Mouse (Mus musculus) ES-Bruce4 (cell line): ENCODE results near the gene Clp1.

Experiments used
- CTCF ChIP-seq: IDR thresholded peaks from one replicate; pipeline ENCODE4 v1.8.1; 2011; ENCODE audit warnings: low read depth, low read length
- EP300 ChIP-seq: IDR thresholded peaks from 2 replicates; pipeline ENCODE4 v1.6.1; 2011; ENCODE audit warnings: low read depth, low read length; ENCODE audit not compliant: insufficient read depth
- POLR2A ChIP-seq: IDR thresholded peaks from one replicate; pipeline ENCODE4 v1.8.1; 2011; ENCODE audit warnings: low read length; ENCODE audit not compliant: insufficient read depth

DNA sequence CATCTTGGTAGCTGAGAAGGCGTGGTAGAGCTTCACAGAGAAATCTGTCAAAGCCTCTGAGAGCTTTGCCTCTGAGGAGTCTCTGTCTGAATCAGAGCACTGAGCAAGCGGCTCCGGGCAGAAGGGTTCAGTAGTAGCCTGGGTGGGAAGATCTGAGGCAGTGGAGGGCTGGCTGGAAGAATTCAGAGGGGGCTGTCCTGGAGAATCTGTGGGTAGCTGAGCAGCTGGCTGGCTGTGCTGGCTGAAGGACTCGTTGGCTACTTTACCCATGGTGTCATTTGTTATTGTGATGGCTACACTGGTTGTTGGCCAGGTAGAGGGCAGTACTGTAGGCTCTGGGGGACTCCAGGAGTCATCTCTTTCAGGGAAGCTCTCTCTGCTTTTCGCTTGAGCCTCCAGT is 46.0 kb upstream of the Clp1 start:
- TF ChIP-seq EP300 (no peak), CTCF (no peak), POLR2A (no peak)
